Mouse (Mus musculus) telencephalon, adult 2 months (tissue): Measurements from ENCODE around the gene Cct3.
"Not testable (repeated sequence)": the region's sequence is repeated elsewhere in the genome, so short reads cannot be mapped to it uniquely, and the experiment has no call there.

Source experiments
- DNase-seq: peaks from one replicate; pipeline ENCODE4 v3.0.0-alpha.2; 2011; ENCODE audit warnings: low read depth, low spot score

Gene Cct3

GRCm38 (mm10) chr3:88291970-88292369, 4.9 kb upstream of the Cct3 start:
- DNase-seq = no peak

- DNase-seq = not testable (repeated sequence)
These were observed 1.6 kb upstream of the Cct3 start for GRCm38 (mm10) chr3:88295272-88295671.

- no peak for DNase-seq
These were observed 781 bp upstream of the Cct3 start for GRCm38 (mm10) chr3:88296110-88296560.

GRCm38 (mm10) chr3:88297321-88297851, 470 bp downstream of the Cct3 start:
- peak; percentile 83 for DNase-seq

GRCm38 (mm10) chr3:88299172-88299571, 2.3 kb downstream of the Cct3 start:
- no peak for DNase-seq

GRCm38 (mm10) chr3:88324951-88325405, 28.1 kb downstream of the Cct3 start, which contains the start of gene Glmp:
Glmp (plus strand) TSS chr3:88325023.
- peak; percentile 65 for DNase-seq

- no peak for DNase-seq
These were observed 32.0 kb downstream of the Cct3 start for GRCm38 (mm10) chr3:88328956-88329355.

GRCm38 (mm10) chr3:88331282-88331681, 34.4 kb downstream of the Cct3 start:
- DNase-seq = no peak

- no peak for DNase-seq
These were observed 37.2 kb downstream of the Cct3 start for GRCm38 (mm10) chr3:88334029-88334658.

GRCm38 (mm10) chr3:88334902-88335435, 38.1 kb downstream of the Cct3 start:
- no peak for DNase-seq

GRCm38 (mm10) chr3:88335436-88336053, 38.6 kb downstream of the Cct3 start:
- no peak for DNase-seq

- DNase-seq = peak; percentile 92
These were observed 39.4 kb downstream of the Cct3 start, which contains the start of the genes Tmem79 and Smg5 for GRCm38 (mm10) chr3:88336058-88337013. Tmem79 (minus strand) TSS chr3:88336148. Smg5 (plus strand) TSS chr3:88336260.

GRCm38 (mm10) chr3:88337367-88338020, 40.6 kb downstream of the Cct3 start:
- no peak for DNase-seq

GRCm38 (mm10) chr3:88338316-88338715, 41.4 kb downstream of the Cct3 start:
- DNase-seq = no peak

- no peak for DNase-seq
These were observed 42.1 kb downstream of the Cct3 start for GRCm38 (mm10) chr3:88339006-88339405.

GRCm38 (mm10) chr3:88350732-88351131, 53.8 kb downstream of the Cct3 start:
- DNase-seq = no peak

GRCm38 (mm10) chr3:88352907-88353306, 56.0 kb downstream of the Cct3 start:
- no peak for DNase-seq

- no peak for DNase-seq
These were observed 57.7 kb downstream of the Cct3 start for GRCm38 (mm10) chr3:88354396-88355165.

- no peak for DNase-seq
These were observed 62.7 kb downstream of the Cct3 start for GRCm38 (mm10) chr3:88359584-88359983.

GRCm38 (mm10) chr3:88359989-88360388, 63.1 kb downstream of the Cct3 start:
- DNase-seq = no peak
